Mouse (Mus musculus) ES-E14 (cell line): ENCODE measurements around the gene Rundc1.

ENCODE experiments used
- CHD2 ChIP-seq: IDR thresholded peaks from 2 replicates; pipeline ENCODE4 v1.6.1; 2014; ENCODE audit warnings: mild to moderate bottlenecking, low read depth, low read length, inconsistent platforms
- HCFC1 ChIP-seq: IDR thresholded peaks from 2 replicates; pipeline ENCODE4 v1.6.1; 2012; ENCODE audit warnings: low read length, inconsistent platforms, borderline replicate concordance; ENCODE audit not compliant: insufficient read depth
- ZC3H11A ChIP-seq: IDR thresholded peaks from 2 replicates; pipeline ENCODE4 v1.6.1; 2012; ENCODE audit warnings: low read depth, mild to moderate bottlenecking, inconsistent platforms, low read length, borderline replicate concordance
- ZNF384 ChIP-seq: IDR thresholded peaks from 2 replicates; pipeline ENCODE4 v1.6.1; 2012; ENCODE audit warnings: low read depth, low read length, inconsistent platforms

GRCm38 (mm10) chr11:101419610-101420009 lies 5.3 kb upstream of the Rundc1 start:
- TF ChIP-seq ZNF384: no peak
- TF ChIP-seq CHD2: no peak
- no peak for TF ChIP-seq HCFC1
- no peak for TF ChIP-seq ZC3H11A
